Mouse (Mus musculus) skeletal muscle tissue, adult 2 months (tissue): Measurements from ENCODE around the gene Cutal.
A peak's percentile ranks its signal among the peaks of the same experiment; 100 is the strongest.

ENCODE experiments used
- DNase-seq: peaks from one replicate; pipeline ENCODE4 v3.0.0-alpha.2; 2012; ENCODE audit warnings: low read depth, low spot score

The Cutal gene

DNA sequence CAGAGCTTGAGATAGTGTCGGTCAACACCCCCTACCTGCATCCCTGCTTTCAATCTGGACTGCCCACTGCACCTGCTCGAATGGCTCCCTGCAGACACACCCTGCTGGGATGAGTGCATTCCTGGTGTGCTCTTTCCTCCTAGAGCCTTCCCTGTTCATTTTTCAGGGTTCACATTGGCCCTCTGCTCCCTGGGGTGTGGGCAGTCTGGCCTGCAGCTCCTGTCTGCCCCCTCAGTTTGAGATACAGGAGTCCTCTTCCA lies 40.6 kb downstream of the Cutal start:
- no peak for DNase-seq

DNA sequence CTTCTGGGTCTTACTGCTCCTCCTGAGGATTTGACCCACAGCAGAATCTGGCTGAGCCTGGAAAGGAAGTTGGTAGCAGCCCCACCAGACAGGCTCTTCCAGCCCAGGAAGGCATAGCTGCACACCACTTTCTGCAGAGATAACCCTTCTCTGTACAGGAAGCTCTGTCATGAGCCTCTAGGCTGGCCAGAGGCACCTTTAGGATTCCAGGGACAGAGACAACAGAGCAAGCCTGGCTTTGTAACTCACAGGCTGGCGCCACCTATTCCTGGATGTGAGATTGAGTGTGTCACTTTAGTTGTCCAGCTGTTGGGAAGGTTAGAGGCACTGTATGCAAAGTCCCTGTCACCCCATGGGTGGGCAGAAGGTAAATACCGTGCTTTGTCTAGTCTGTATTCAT lies 40.9 kb downstream of the Cutal start:
- DNase-seq, result no peak

DNA sequence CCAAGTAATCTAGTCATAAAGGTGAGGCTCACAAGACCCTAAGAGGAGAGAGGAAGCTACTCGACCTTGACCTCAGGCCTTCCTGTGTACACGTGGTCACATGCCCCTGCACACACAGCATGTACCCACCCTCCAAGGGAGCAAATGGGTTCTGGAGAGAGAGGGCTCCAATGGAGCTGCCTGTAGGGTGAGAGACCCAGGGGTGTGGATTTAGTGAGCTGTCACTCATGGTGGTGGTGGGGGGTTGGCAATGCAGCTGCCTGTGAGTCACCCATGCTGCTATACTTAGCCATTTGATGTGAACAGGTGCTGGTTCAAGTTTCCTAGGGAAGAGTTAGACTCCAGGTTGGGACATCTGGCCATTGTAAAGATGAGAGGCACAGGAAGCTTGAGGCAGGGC lies 45.9 kb downstream of the Cutal start:
- DNase-seq, result no peak

DNA sequence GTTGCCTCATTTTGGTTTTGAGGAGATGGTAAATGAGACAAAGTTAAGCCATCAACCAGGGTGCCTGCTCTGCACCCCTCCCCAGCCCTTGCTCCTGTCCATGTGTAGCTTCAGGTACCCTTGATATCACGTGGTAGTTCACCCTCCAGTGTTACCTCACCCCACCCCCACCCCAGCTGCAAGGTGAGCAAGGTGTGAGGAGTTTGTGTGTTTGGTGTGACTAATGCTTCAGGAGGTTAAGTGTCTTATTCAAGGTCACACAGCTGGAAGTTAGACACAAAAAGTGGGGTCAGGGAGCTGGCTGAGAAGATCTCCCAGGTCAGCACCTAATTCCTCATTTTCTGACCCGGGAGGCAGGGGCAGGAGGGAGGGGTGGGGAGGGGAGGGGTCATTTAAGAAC lies 48.5 kb downstream of the Cutal start:
- DNase-seq, result no peak

DNA sequence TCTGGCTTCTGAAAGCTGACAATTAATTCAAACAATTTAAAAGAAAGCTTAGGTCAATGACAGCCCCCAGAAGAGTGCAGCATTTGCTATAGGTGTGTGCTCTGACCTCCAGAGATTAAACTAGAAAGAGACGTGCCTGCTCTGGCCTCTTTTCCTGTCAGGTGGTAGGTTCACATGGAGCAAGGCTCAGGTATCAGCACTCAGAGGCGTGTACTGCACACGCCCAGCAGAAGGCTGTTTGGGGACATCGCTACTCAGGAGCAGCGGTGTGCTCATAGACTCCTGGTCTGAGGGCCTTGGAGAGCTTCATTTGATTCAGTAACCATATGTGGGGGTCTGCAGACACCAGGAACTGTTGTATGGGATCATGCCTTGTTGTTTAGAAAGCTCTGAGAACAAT lies 53.1 kb downstream of the Cutal start:
- DNase-seq, result no peak

DNA sequence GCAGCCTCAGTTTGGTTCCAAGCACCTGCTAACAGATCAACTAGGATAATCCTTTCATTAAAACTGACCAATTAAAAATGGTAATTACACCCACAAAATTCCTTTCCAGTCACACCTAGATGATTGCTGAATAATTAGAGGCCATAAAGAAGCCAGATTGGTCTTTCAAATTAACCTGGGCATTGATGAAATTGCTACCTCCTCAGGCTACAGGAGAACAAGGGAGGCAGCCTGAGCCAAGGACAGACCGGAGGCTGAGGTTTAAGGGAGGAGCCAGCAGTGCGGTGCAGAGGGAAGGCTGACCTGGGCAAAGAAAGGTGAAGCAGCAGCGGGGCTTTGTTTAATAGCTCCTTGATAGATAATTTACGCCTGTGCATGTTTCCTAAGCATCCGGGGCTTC lies 63.3 kb downstream of the Cutal start:
- DNase-seq, result no peak

DNA sequence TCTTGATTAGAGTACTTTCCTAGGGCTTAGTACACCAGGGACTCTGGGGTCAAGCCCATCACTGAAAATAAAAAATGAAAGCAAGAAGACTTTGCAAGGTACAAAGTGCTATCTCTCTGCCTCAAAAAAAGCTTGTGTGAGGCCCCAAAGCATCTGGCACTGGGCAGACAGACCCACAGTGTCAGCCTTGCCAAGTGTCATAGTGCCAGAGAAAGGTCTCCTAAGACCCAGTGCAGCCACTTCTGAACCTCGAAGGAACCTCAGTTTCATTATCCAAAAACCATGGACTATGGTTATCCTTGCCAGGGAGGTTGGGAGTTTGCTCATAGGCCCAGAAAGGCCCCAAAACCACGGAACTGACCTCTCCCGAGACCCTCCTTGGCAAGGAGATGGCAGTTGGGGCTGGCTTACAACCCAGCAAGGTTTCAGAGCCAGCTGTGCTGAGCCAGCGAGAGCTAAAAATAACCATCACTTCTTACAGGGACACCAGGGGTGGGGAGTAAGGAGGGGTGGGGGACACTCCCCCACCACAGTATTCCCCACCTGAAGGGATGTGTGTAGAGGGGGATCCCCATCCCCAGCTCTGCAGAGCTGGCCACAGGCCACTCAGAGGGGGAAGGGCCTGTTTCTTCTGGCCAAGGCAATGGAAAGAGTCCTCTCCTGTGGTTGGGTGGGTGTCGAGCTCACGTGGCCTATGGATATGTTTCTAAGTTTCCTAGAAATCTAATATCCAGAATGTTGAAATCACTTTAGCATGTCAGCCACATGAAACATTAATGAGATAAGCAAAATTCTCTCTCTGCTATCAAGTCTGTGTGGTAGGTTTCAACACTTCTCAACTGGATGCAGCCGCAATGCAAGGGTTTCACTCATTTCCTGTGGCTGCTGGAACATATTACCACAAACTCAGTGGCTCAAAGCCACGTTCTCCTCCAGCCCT lies 64.3 kb downstream of the Cutal start:
- peak; percentile 51 for DNase-seq

DNA sequence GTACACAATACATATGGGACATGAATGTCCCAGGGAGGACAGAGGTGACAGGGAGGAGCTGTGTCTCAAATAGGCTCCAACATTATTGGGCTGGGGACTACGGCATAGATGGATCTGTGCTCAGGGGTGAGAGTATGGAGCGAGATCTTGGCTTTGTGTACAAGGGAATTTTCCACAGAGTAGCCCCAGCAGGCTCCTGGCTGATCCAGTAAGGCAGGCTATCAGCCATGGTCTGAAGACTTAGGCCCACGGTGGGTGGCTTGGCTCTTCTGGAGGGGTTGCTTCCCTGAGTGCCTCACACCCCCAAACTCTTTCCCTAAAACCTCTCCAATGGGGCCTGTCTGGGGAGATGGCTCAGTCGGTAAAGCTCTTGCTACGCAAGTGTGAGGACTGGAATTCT lies 66.0 kb downstream of the Cutal start:
- DNase-seq, result no peak

DNA sequence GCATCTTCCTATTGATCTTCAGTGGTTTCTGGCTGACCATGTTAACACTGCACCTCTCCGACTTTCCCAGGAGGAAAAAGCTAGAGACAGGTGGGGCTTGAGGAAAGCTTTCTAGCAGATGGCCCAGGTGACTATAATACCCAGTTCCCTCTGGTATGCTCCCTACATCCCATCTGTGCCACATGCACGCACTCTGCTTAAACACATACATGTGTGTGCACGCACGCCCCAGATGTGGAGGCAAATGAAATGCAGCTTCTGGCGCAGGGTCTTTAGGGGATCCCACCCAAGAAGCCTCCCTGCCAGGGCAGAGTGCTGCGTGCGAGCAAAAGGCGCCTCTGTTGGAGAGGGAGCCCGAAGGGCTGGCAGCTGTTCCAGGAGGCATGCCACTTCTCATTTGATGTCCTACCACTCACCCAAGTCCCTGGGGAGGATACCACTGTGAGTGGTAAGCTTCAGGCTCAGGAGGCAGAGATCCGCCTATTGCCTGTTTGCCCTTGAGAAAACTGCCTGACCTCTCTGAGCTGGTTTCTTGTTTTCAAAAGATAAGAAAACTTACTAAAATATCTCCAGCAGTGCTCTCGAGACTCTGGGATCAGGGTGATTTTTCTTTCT lies 67.0 kb downstream of the Cutal start:
- no peak for DNase-seq
